Mouse (Mus musculus) liver, embryonic 14.5 days (tissue): Measurements from ENCODE around the gene Ropn1l. TPM values are rescaled to one million over a fixed set of nuclear protein-coding genes. Genes with fewer than 3 reads are reported as not detected.
A peak's percentile ranks its signal among the peaks of the same experiment; 100 is the strongest.

Source experiments
- ATAC-seq: fragments of 200-750 bp; cut with Nextera tagmentation; 2 replicates; pipeline ENCODE4 v1.8.0; 2017; ENCODE audit warnings: moderate number of reproducible peaks, mild to moderate bottlenecking, moderate library complexity; ENCODE audit not compliant: insufficient read depth
- DNase-seq, 3 experiments: peaks; one replicate each; pipeline ENCODE4 v3.0.0-alpha.2; 2012 to 2013; ENCODE audit warnings: low read depth in 3 of 3, low spot score in 3 of 3
- H3K27ac ChIP-seq: fragments of 300-500 bp; sonication (generic); 2 replicates; pipeline ENCODE4 v1.5.1; 2014; ENCODE audit warnings: moderate library complexity, mild to moderate bottlenecking, control low read depth, inconsistent platforms
- H3K27me3 ChIP-seq: fragments of 300-500 bp; sonication (generic); 2 replicates; pipeline ENCODE4 v1.6.1; 2014; ENCODE audit warnings: mild to moderate bottlenecking, low read length, moderate library complexity; ENCODE audit not compliant: control insufficient read depth, insufficient read depth
- H3K36me3 ChIP-seq: fragments of 300-500 bp; sonication (generic); replicated peaks from 2 replicates; pipeline ENCODE4 v1.6.1; 2014; ENCODE audit warnings: low read depth; ENCODE audit not compliant: control insufficient read depth, insufficient read depth
- H3K4me1 ChIP-seq, 2 experiments: fragments of 200-500 bp in 1 of 2; fragments of 300-500 bp in 1 of 2; sonication (generic) in 1 of 2; replicated peaks; 2 replicates each; pipeline ENCODE4 v1.6.1; 2012 to 2014; ENCODE audit warnings: antibody characterized with exemption in 1 of 2, inconsistent platforms in 1 of 2, low read length in 1 of 2; ENCODE audit not compliant: control insufficient read depth in 2 of 2, insufficient read depth in 2 of 2
- H3K4me2 ChIP-seq: fragments of 300-500 bp; sonication (generic); 2 replicates; pipeline ENCODE4 v1.6.1; 2014; ENCODE audit warnings: low read depth, mild to moderate bottlenecking, control low read depth, moderate library complexity
- H3K4me3 ChIP-seq, 2 experiments: fragments of 200-500 bp in 1 of 2; fragments of 300-500 bp in 1 of 2; sonication (generic) in 1 of 2; 2 replicates each; pipeline ENCODE4 v1.5.1; 2012 to 2014; ENCODE audit warnings: low read depth in 2 of 2, low read length in 2 of 2, mild to moderate bottlenecking in 2 of 2, control low read depth in 1 of 2, inconsistent platforms in 1 of 2, moderate library complexity in 1 of 2; ENCODE audit not compliant: insufficient read depth in 1 of 2
- H3K9ac ChIP-seq: fragments of 300-500 bp; sonication (generic); replicated peaks from 2 replicates; pipeline ENCODE4 v1.6.1; 2014; ENCODE audit warnings: mild to moderate bottlenecking, control low read depth, moderate library complexity
- H3K9me3 ChIP-seq: fragments of 300-500 bp; sonication (generic); 2 replicates; pipeline ENCODE4 v1.6.1; 2016; ENCODE audit warnings: low read length, mixed read lengths; ENCODE audit not compliant: control insufficient read depth
- CTCF ChIP-seq: IDR thresholded peaks from 2 replicates; pipeline ENCODE4 v1.5.1; 2016; ENCODE audit warnings: antibody characterized with exemption, low read depth, control low read depth
- EP300 ChIP-seq: IDR thresholded peaks from 2 replicates; pipeline ENCODE4 v1.6.1; 2016; ENCODE audit warnings: antibody characterized with exemption, low read depth
- WGBS: fragments of 180-500 bp; shearing (Covaris S2); extraction: QIAGEN DNeasy Blood & Tissue Kit; methylation state at CpG from one replicate; pipeline ENCODE4 v1.1.7; 2014; ENCODE audit not compliant: insufficient replicate concordance; 5-methylcytosine and 5-hydroxymethylcytosine counted together
- polyA plus RNA-seq, 2 experiments: library from polyadenylated mRNA; depleted of rRNA in 1 of 2; stranded (reverse) in 1 of 2; unstranded in 1 of 2; fragments of >200 nt; fragmentation: Nextera tagmentation in 1 of 2; extraction: Ambion mirVana in 1 of 2; gene quantifications; 2 replicates each; pipeline versions ENCODE4 v1.2.1 to v1.2.3; 2012 to 2014

Gene Ropn1l
- polyA plus RNA-seq, 2 experiments, result 1.0 to 2.7 TPM

GRCm38 (mm10) chr15:31426066-31426706 is 27.4 kb downstream of the Ropn1l start:
- H3K4me1 ChIP-seq, result peaks cover 0 to 3% of the 10 kb centered on the region in 2 experiments; a peak in 1 of 4 replicates
- no peaks in the 10 kb centered on the region for H3K36me3 ChIP-seq
- no peak overlapping the region for H3K4me3 ChIP-seq
- no peak overlapping the region for H3K9ac ChIP-seq
- no peak for DNase-seq
- WGBS, result 25% methylated on average over 8 of the region's 8 CpGs
- no peak for TF ChIP-seq CTCF
- no peak for TF ChIP-seq EP300
- no peak for ATAC-seq
- no peaks in the 10 kb centered on the region for H3K9me3 ChIP-seq
- H3K4me2 ChIP-seq, result no peak overlapping the region
- no peak overlapping the region for H3K27ac ChIP-seq
- no peaks in the 10 kb centered on the region for H3K27me3 ChIP-seq

GRCm38 (mm10) chr15:31422649-31423369 is 30.7 kb downstream of the Ropn1l start:
- TF ChIP-seq CTCF (no peak), EP300 (no peak)
- Histone ChIP-seq H3K4me1 (peaks cover 0 to 10% of the 10 kb centered on the region in 2 experiments; a peak in 3 of 4 replicates), H3K9me3 (no peaks in the 10 kb centered on the region), H3K27ac (no peak overlapping the region), H3K9ac (no peak overlapping the region), H3K27me3 (no peaks in the 10 kb centered on the region), H3K4me2 (no peak overlapping the region), H3K36me3 (no peaks in the 10 kb centered on the region), H3K4me3 (no peak overlapping the region)
- no peak for DNase-seq
- no peak for ATAC-seq
- 41% methylated on average over 7 of the region's 7 CpGs for WGBS

- Histone ChIP-seq H3K9ac (no peak overlapping the region), H3K36me3 (no peaks in the 10 kb centered on the region), H3K4me1 (peaks cover 0 to 11% of the 10 kb centered on the region in 2 experiments; a peak in 3 of 4 replicates), H3K9me3 (no peaks in the 10 kb centered on the region), H3K4me2 (peak overlapping the region; percentile 36), H3K27me3 (no peaks in the 10 kb centered on the region), H3K4me3 (no peak overlapping the region), H3K27ac (no peak overlapping the region)
- 29% methylated on average over 9 of the region's 9 CpGs for WGBS
- DNase-seq (peak in 1 of 3 experiments; percentile 17), ATAC-seq (no peak)
- TF ChIP-seq CTCF (peak; percentile 88), EP300 (no peak)
These were observed 34.5 kb downstream of the Ropn1l start for GRCm38 (mm10) chr15:31419037-31419436.

GRCm38 (mm10) chr15:31418686-31419024 is 34.9 kb downstream of the Ropn1l start:
- no peak overlapping the region; a peak in 1 of 4 replicates for H3K4me3 ChIP-seq
- TF ChIP-seq CTCF (no peak), EP300 (no peak)
- 20% methylated on average over 7 of the region's 7 CpGs for WGBS

GRCm38 (mm10) chr15:31417796-31418685 is 35.5 kb downstream of the Ropn1l start:
- Histone ChIP-seq H3K4me2 (peak overlapping the region; percentile 36), H3K4me3 (peak overlapping the region in 1 of 2 experiments; percentile 2; a peak in 1 of 4 replicates), H3K36me3 (no peaks in the 10 kb centered on the region), H3K9me3 (no peaks in the 10 kb centered on the region), H3K27me3 (no peaks in the 10 kb centered on the region), H3K9ac (no peak overlapping the region), H3K4me1 (peaks cover 0 to 10% of the 10 kb centered on the region in 2 experiments; a peak in 3 of 4 replicates), H3K27ac (no peak overlapping the region)
- 12% methylated on average over 21 of the region's 21 CpGs for whole genome bisulfite sequencing
- ATAC-seq, result peak; percentile 73
- peak in 1 of 3 experiments; percentile 17 for DNase-seq
- TF ChIP-seq CTCF (no peak), EP300 (no peak)

More at GRCm38 (mm10) chr15:31418686-31419024, 34.9 kb downstream of the Ropn1l start:
- H3K9ac ChIP-seq, result no peak overlapping the region
- H3K9me3 ChIP-seq, result no peaks in the 10 kb centered on the region
- H3K27me3 ChIP-seq, result no peaks in the 10 kb centered on the region
- peaks cover 0 to 11% of the 10 kb centered on the region in 2 experiments; a peak in 3 of 4 replicates for H3K4me1 ChIP-seq
- no peak for ATAC-seq
- no peak for DNase-seq
- no peak overlapping the region for H3K27ac ChIP-seq
- H3K4me2 ChIP-seq, result peak overlapping the region; percentile 36
- H3K36me3 ChIP-seq, result no peaks in the 10 kb centered on the region
